Mouse (Mus musculus): Measurements from ENCODE around the gene Phf14.

DNA sequence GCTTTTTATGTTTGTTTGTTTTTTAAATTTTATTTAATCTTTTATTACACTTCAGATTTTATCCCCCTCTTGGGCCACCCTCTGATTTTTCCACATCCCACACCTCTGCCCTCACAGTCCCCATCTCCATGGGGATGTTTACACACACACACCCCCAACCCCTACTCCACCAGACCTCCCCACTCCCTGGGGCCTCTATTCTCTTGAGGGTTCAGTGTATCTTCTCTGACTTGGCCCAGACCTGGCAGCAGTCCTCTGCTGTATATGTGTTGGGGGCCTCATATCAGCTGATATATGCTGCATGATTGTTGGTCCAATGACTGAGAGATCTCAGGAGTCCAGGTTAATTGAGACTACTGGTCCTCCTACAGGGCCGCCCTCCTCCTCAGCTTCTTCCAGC is 86.2 kb downstream of the Phf14 start:
- no peak for TF ChIP-seq EP300 (IDR thresholded peaks at IDR 0.05; ENCODE audit: low read depth)
- TF ChIP-seq CTCF (IDR thresholded peaks at IDR 0.05; ENCODE audit: low read depth), result no peak

Measured in heart, postnatal 0 days (tissue).